Mouse (Mus musculus) myocyte (in vitro differentiated cells): ENCODE data around the gene Ccdc15. TPM values are rescaled to one million over a fixed set of nuclear protein-coding genes. Genes with fewer than 3 reads are reported as not detected.

Experiments used
- H3K27me3 ChIP-seq: one replicate; pipeline ENCODE4 v1.6.1; 2011; ENCODE audit not compliant: control insufficient read depth, insufficient read depth, insufficient read length
- H3K36me3 ChIP-seq: one replicate; pipeline ENCODE4 v1.6.1; 2011; ENCODE audit not compliant: control insufficient read depth, insufficient read depth
- H3K4me2 ChIP-seq: one replicate; pipeline ENCODE4 v1.6.1; 2011; ENCODE audit warnings: low read depth, control low read depth
- H3K4me3 ChIP-seq: one replicate; pipeline ENCODE4 v1.5.1; 2011; ENCODE audit warnings: mild to moderate bottlenecking, control low read depth, moderate library complexity
- H3K79me2 ChIP-seq: one replicate; pipeline ENCODE4 v1.6.1; 2011; ENCODE audit not compliant: control insufficient read depth, insufficient read depth
- H3ac ChIP-seq: one replicate; pipeline ENCODE4 v1.6.1; 2011; ENCODE audit not compliant: control insufficient read depth, insufficient read length
- CEBPB ChIP-seq: IDR thresholded peaks from 2 replicates; pipeline ENCODE4 v1.6.1; 2011; ENCODE audit warnings: mild to moderate bottlenecking, moderate library complexity; ENCODE audit not compliant: poor library complexity, insufficient read depth, severe bottlenecking
- E2F4 ChIP-seq: IDR thresholded peaks from one replicate; pipeline ENCODE4 v1.6.1; 2011; ENCODE audit warnings: mild to moderate bottlenecking, control low read depth, moderate library complexity; ENCODE audit not compliant: insufficient read depth
- MAX ChIP-seq: IDR thresholded peaks from one replicate; pipeline ENCODE4 v1.6.1; 2011; ENCODE audit warnings: low read depth, mild to moderate bottlenecking, control low read depth
- MYOD1 ChIP-seq, 3 experiments: IDR thresholded peaks; one replicate each; pipeline ENCODE4 v1.6.1; 2011; ENCODE audit warnings: control low read depth in 2 of 3, low read depth in 2 of 3, mild to moderate bottlenecking in 2 of 3, moderate library complexity in 1 of 3; ENCODE audit not compliant: insufficient read length in 2 of 3, control insufficient read depth in 1 of 3
- MYOG ChIP-seq, 3 experiments: IDR thresholded peaks; one replicate each; pipeline ENCODE4 v1.6.1; 2011; ENCODE audit warnings: control low read depth in 2 of 3, low read depth in 2 of 3, mild to moderate bottlenecking in 2 of 3; ENCODE audit not compliant: insufficient read length in 2 of 3, control insufficient read depth in 1 of 3, insufficient read depth in 1 of 3
- POLR2A ChIP-seq: IDR thresholded peaks from one replicate; pipeline ENCODE4 v1.6.1; 2011; ENCODE audit warnings: low read depth, mild to moderate bottlenecking, control low read depth, moderate library complexity; ENCODE audit not compliant: insufficient read length
- POLR2AphosphoS2 ChIP-seq: IDR thresholded peaks from one replicate; pipeline ENCODE4 v1.6.1; 2011; ENCODE audit warnings: low read depth, control low read depth; ENCODE audit not compliant: insufficient read length
- REST ChIP-seq: IDR thresholded peaks from one replicate; pipeline ENCODE4 v1.6.1; 2011; ENCODE audit warnings: mild to moderate bottlenecking, control low read depth, moderate library complexity; ENCODE audit not compliant: insufficient read depth, insufficient read length
- SRF ChIP-seq: IDR thresholded peaks from one replicate; pipeline ENCODE4 v1.6.1; 2011; ENCODE audit warnings: low read depth; ENCODE audit not compliant: control insufficient read depth, insufficient read length
- TCF12 ChIP-seq: IDR thresholded peaks from one replicate; pipeline ENCODE4 v1.6.1; 2011; ENCODE audit warnings: mild to moderate bottlenecking, control low read depth; ENCODE audit not compliant: poor library complexity, insufficient read depth, severe bottlenecking
- TCF3 ChIP-seq: IDR thresholded peaks from one replicate; pipeline ENCODE4 v1.6.1; 2011; ENCODE audit warnings: low read depth, control low read depth; ENCODE audit not compliant: insufficient read length
- USF1 ChIP-seq: IDR thresholded peaks from one replicate; pipeline ENCODE4 v1.6.1; 2011; ENCODE audit warnings: low read depth, mild to moderate bottlenecking, control low read depth, moderate library complexity
- polyA plus RNA-seq: library from polyadenylated mRNA; unstranded; fragments of >200 nt; fragmentation: generic; extraction: Trizol; gene quantifications from one replicate; pipeline ENCODE4 v1.2.1, GENCODE M21; 2012; ENCODE audit warnings: missing spikeins

Gene Ccdc15
- polyA plus RNA-seq, 1 experiment: 0.38 TPM

- no peaks in the 10 kb centered on the region for H3K27me3 ChIP-seq
- no peak overlapping the region for H3ac ChIP-seq
- no peak overlapping the region for H3K4me2 ChIP-seq
- TF ChIP-seq SRF (no peak), MYOG (IDR thresholded peaks at IDR 0.05; ENCODE audit: control insufficient read depth in 1 of 3, insufficient read depth in 1 of 3, insufficient read length in 2 of 3, low read depth in 2 of 3) (no peak), E2F4 (no peak), TCF12 (no peak), CEBPB (no peak), TCF3 (no peak), MAX (no peak), POLR2AphosphoS2 (no peak), REST (no peak), USF1 (no peak), POLR2A (no peak), MYOD1 (IDR thresholded peaks at IDR 0.05; ENCODE audit: control insufficient read depth in 1 of 3, insufficient read length in 2 of 3, low read depth in 2 of 3) (no peak)
- no peaks in the 10 kb centered on the region for H3K36me3 ChIP-seq
- no peak overlapping the region for H3K4me3 ChIP-seq
- H3K79me2 ChIP-seq: no peaks in the 10 kb centered on the region
Measured at GRCm38 (mm10) chr9:37368860-37369259, 20.6 kb upstream of the Ccdc15 start.

GRCm38 (mm10) chr9:37368081-37368830, 20.0 kb upstream of the Ccdc15 start:
- Histone ChIP-seq H3ac (no peak overlapping the region), H3K4me3 (no peak overlapping the region), H3K36me3 (no peaks in the 10 kb centered on the region), H3K4me2 (no peak overlapping the region), H3K27me3 (no peaks in the 10 kb centered on the region), H3K79me2 (no peaks in the 10 kb centered on the region)
- TF ChIP-seq MYOG (IDR thresholded peaks at IDR 0.05; ENCODE audit: control insufficient read depth in 1 of 3, insufficient read depth in 1 of 3, insufficient read length in 2 of 3, low read depth in 2 of 3) (no peak), MAX (no peak), POLR2AphosphoS2 (no peak), MYOD1 (IDR thresholded peaks at IDR 0.05; ENCODE audit: control insufficient read depth in 1 of 3, insufficient read length in 2 of 3, low read depth in 2 of 3) (no peak), E2F4 (no peak), POLR2A (no peak), SRF (no peak), REST (no peak), TCF12 (no peak), USF1 (no peak), TCF3 (no peak), CEBPB (no peak)

GRCm38 (mm10) chr9:37367301-37368080, 19.3 kb upstream of the Ccdc15 start, which contains the start of gene Hepacam:
TSS of gene Hepacam (plus strand) at chr9:37367351.
- Histone ChIP-seq H3K36me3 (no peaks in the 10 kb centered on the region), H3K27me3 (no peaks in the 10 kb centered on the region), H3K4me2 (no peak within 1 kb of the TSS), H3K79me2 (no peaks in the 10 kb centered on the region), H3K4me3 (no peak within 1 kb of the TSS), H3ac (no peak within 1 kb of the TSS)
- TF ChIP-seq E2F4: no peak
- no peak for TF ChIP-seq MYOG (IDR thresholded peaks at IDR 0.05; ENCODE audit: control insufficient read depth in 1 of 3, insufficient read depth in 1 of 3, insufficient read length in 2 of 3, low read depth in 2 of 3)
- no peak for TF ChIP-seq MYOD1 (IDR thresholded peaks at IDR 0.05; ENCODE audit: control insufficient read depth in 1 of 3, insufficient read length in 2 of 3, low read depth in 2 of 3)
- no peak for TF ChIP-seq TCF3
- TF ChIP-seq USF1: no peak
- no peak for TF ChIP-seq POLR2AphosphoS2
- TF ChIP-seq TCF12: no peak
- no peak for TF ChIP-seq CEBPB

- Histone ChIP-seq H3K4me2 (no peak overlapping the region), H3K36me3 (no peaks in the 10 kb centered on the region), H3K27me3 (no peaks in the 10 kb centered on the region), H3ac (no peak overlapping the region), H3K79me2 (no peaks in the 10 kb centered on the region), H3K4me3 (no peak overlapping the region)
- TF ChIP-seq POLR2AphosphoS2: no peak
- no peak for TF ChIP-seq TCF12
- no peak for TF ChIP-seq REST
Measured at GRCm38 (mm10) chr9:37365706-37366105, 17.5 kb upstream of the Ccdc15 start.
